Mouse (Mus musculus): ENCODE measurements around the gene Foxn3. TPM values are rescaled to one million over a fixed set of nuclear protein-coding genes. Genes with fewer than 3 reads are reported as not detected.

Gene Foxn3
- total and polyA plus RNA-seq, 2 experiments: 21.1 to 27.3 TPM

GRCm38 (mm10) chr12:99549811-99550210, 13.6 kb downstream of the Foxn3 start:
- no peaks in the 10 kb centered on the region for H3K36me3 ChIP-seq (ENCODE audit: control insufficient read depth, insufficient read depth, low read length)
- H3K27ac ChIP-seq (replicated peaks; ENCODE audit: insufficient read depth, low read depth, low read length): no peak overlapping the region
- no peaks in the 10 kb centered on the region for H3K27me3 ChIP-seq (ENCODE audit: control insufficient read depth, insufficient read depth, low read length)
- no peak for DNase-seq (ENCODE audit: extremely low read depth, low read depth, low spot score)
- no peak overlapping the region for H3K9ac ChIP-seq (ENCODE audit: low read depth, low read length)
- WGBS: 89% methylated on average over 10 of the region's 10 CpGs
- H3K79me2 ChIP-seq (ENCODE audit: control insufficient read depth, insufficient read depth, low read length): peaks cover 12% of the 10 kb centered on the region; the same call in 1 of the 2 replicates
- no peak overlapping the region for H3K4me3 ChIP-seq (ENCODE audit: insufficient read depth, low read depth, low read length)
- TF ChIP-seq POLR2A (IDR thresholded peaks at IDR 0.05; ENCODE audit: extremely low read depth, insufficient read depth, low read length): no peak
- no peak for TF ChIP-seq CTCF (IDR thresholded peaks at IDR 0.05; ENCODE audit: low read depth, low read length)
- H3K4me1 ChIP-seq (ENCODE audit: control insufficient read depth, insufficient read depth, low read length): peaks cover 4% of the 10 kb centered on the region; the same call in 1 of the 2 replicates

- no peak overlapping the region for H3K9ac ChIP-seq (ENCODE audit: low read depth, low read length)
- H3K79me2 ChIP-seq (ENCODE audit: control insufficient read depth, insufficient read depth, low read length): peaks cover 9% of the 10 kb centered on the region; the same call in 1 of the 2 replicates
- peaks cover 8% of the 10 kb centered on the region for H3K4me1 ChIP-seq (ENCODE audit: control insufficient read depth, insufficient read depth, low read length)
- no peaks in the 10 kb centered on the region for H3K27me3 ChIP-seq (ENCODE audit: control insufficient read depth, insufficient read depth, low read length)
- no peak overlapping the region for H3K27ac ChIP-seq (replicated peaks; ENCODE audit: insufficient read depth, low read depth, low read length)
- H3K36me3 ChIP-seq (ENCODE audit: control insufficient read depth, insufficient read depth, low read length): no peaks in the 10 kb centered on the region
- H3K4me3 ChIP-seq (ENCODE audit: insufficient read depth, low read depth, low read length): no peak overlapping the region
- TF ChIP-seq CTCF (IDR thresholded peaks at IDR 0.05; ENCODE audit: low read depth, low read length) (no peak), POLR2A (IDR thresholded peaks at IDR 0.05; ENCODE audit: extremely low read depth, insufficient read depth, low read length) (no peak)
- DNase-seq (ENCODE audit: extremely low read depth, low read depth, low spot score): no peak
- 82% methylated on average over 7 of the region's 7 CpGs for WGBS
Observed at GRCm38 (mm10) chr12:99548419-99548818, 15.0 kb downstream of the Foxn3 start.

GRCm38 (mm10) chr12:99547295-99547694, 16.1 kb downstream of the Foxn3 start:
- no peak overlapping the region for H3K27ac ChIP-seq (replicated peaks; ENCODE audit: insufficient read depth, low read depth, low read length)
- H3K4me1 ChIP-seq (ENCODE audit: control insufficient read depth, insufficient read depth, low read length): peaks cover 13% of the 10 kb centered on the region
- TF ChIP-seq POLR2A (IDR thresholded peaks at IDR 0.05; ENCODE audit: extremely low read depth, insufficient read depth, low read length) (no peak), CTCF (IDR thresholded peaks at IDR 0.05; ENCODE audit: low read depth, low read length) (no peak)
- H3K9ac ChIP-seq (ENCODE audit: low read depth, low read length): no peak overlapping the region
- H3K4me3 ChIP-seq (ENCODE audit: insufficient read depth, low read depth, low read length): no peak overlapping the region
- 87% methylated on average over 6 of the region's 6 CpGs for WGBS
- H3K27me3 ChIP-seq (ENCODE audit: control insufficient read depth, insufficient read depth, low read length): no peaks in the 10 kb centered on the region
- DNase-seq (ENCODE audit: extremely low read depth, low read depth, low spot score): no peak
- no peaks in the 10 kb centered on the region for H3K36me3 ChIP-seq (ENCODE audit: control insufficient read depth, insufficient read depth, low read length)
- H3K79me2 ChIP-seq (ENCODE audit: control insufficient read depth, insufficient read depth, low read length): peaks cover 7% of the 10 kb centered on the region; the same call in 1 of the 2 replicates

GRCm38 (mm10) chr12:99545270-99545770, 18.1 kb downstream of the Foxn3 start:
- Histone ChIP-seq H3K27me3 (ENCODE audit: control insufficient read depth, insufficient read depth, low read length) (no peaks in the 10 kb centered on the region), H3K4me1 (ENCODE audit: control insufficient read depth, insufficient read depth, low read length) (peaks cover 13% of the 10 kb centered on the region), H3K4me3 (ENCODE audit: insufficient read depth, low read depth, low read length) (no peak overlapping the region), H3K27ac (replicated peaks; ENCODE audit: insufficient read depth, low read depth, low read length) (no peak overlapping the region), H3K9ac (ENCODE audit: low read depth, low read length) (no peak overlapping the region), H3K79me2 (ENCODE audit: control insufficient read depth, insufficient read depth, low read length) (peaks cover 7% of the 10 kb centered on the region; the same call in 1 of the 2 replicates), H3K36me3 (ENCODE audit: control insufficient read depth, insufficient read depth, low read length) (no peaks in the 10 kb centered on the region)
- no peak for DNase-seq (ENCODE audit: extremely low read depth, low read depth, low spot score)
- 80% methylated on average over 6 of the region's 6 CpGs for WGBS
- TF ChIP-seq CTCF (IDR thresholded peaks at IDR 0.05; ENCODE audit: low read depth, low read length) (no peak), POLR2A (IDR thresholded peaks at IDR 0.05; ENCODE audit: extremely low read depth, insufficient read depth, low read length) (no peak)

- Histone ChIP-seq H3K79me2 (ENCODE audit: control insufficient read depth, insufficient read depth, low read length) (peaks cover 5% of the 10 kb centered on the region; the same call in 1 of the 2 replicates), H3K9ac (ENCODE audit: low read depth, low read length) (no peak overlapping the region), H3K27me3 (ENCODE audit: control insufficient read depth, insufficient read depth, low read length) (no peaks in the 10 kb centered on the region), H3K4me1 (ENCODE audit: control insufficient read depth, insufficient read depth, low read length) (peaks cover 11% of the 10 kb centered on the region), H3K27ac (replicated peaks; ENCODE audit: insufficient read depth, low read depth, low read length) (no peak overlapping the region), H3K4me3 (ENCODE audit: insufficient read depth, low read depth, low read length) (no peak overlapping the region), H3K36me3 (ENCODE audit: control insufficient read depth, insufficient read depth, low read length) (no peaks in the 10 kb centered on the region)
- no peak for TF ChIP-seq POLR2A (IDR thresholded peaks at IDR 0.05; ENCODE audit: extremely low read depth, insufficient read depth, low read length)
- TF ChIP-seq CTCF (IDR thresholded peaks at IDR 0.05; ENCODE audit: low read depth, low read length): no peak
- DNase-seq (ENCODE audit: extremely low read depth, low read depth, low spot score): no peak
- 85% methylated on average over 15 of the region's 15 CpGs for WGBS
Observed at GRCm38 (mm10) chr12:99544262-99545128, 18.9 kb downstream of the Foxn3 start.

Measured in liver, adult 2 months (tissue).